24 mouse cellular contexts compared by ENCODE assay signal in genomic region chr8:125807905-125808310, GRCm38 (mm10).
DNase-seq lines count a peak whose midpoint lies in the region; ATAC-seq and TF ChIP-seq lines count a peak whose summit lies in the region.
"Had no signal": no experiment of that assay in that cellular context is flagged by ENCODE, and none has a peak within 500 bp of the region (broad histone marks: within the 10 kb centered on the region; RNA-seq: fewer than 3 reads in every experiment).

No protein-coding gene starts in this region.

- TF ChIP-seq CTCF in layer of hippocampus, adult 2 months (conservative IDR thresholded peaks at IDR 0.05): no peak

- 90% methylated on average over 12 of the region's 12 CpGs for WGBS in forebrain, embryonic 15.5 days

- peak; percentile 10 to 47 for DNase-seq in adrenal gland, adult (ENCODE audit: inconsistent age in 2 of 2, low spot score in 1 of 2)
- no peak for DNase-seq in adrenal gland, adult 8-10 months
- DNase-seq in layer of hippocampus, adult 2 months (ENCODE audit: low spot score in 2 of 2): no peak
- DNase-seq in layer of hippocampus, adult 8-10 months (ENCODE audit: low spot score in 2 of 2): no peak
- DNase-seq in cerebellum, adult 18-20 months: peak; percentile 61 to 65
- peak; percentile 55 to 60 for DNase-seq in cerebellum, postnatal 36 days
- no peak for DNase-seq in ovary, postnatal 10 days (ENCODE audit: low spot score)
- DNase-seq: adrenal gland, postnatal 14 days; embryo, embryonic 11 days; heart, adult 11 months; kidney, adult 8-10 months; kidney, postnatal 36 days; liver; lung, embryonic 14.5 days; midbrain, embryonic 14.5 days; right cerebral cortex, adult 18-20 months; thymus, postnatal 25 days had no signal

- no peak overlapping the region for H3K4me3 ChIP-seq in layer of hippocampus, adult 2 months
- H3K4me3 ChIP-seq in forebrain, embryonic 15.5 days: no peak overlapping the region
- H3K4me3 ChIP-seq: embryonic facial prominence, embryonic 15.5 days; forebrain, embryonic 10.5 days; myocyte; neural tube, embryonic 15.5 days had no signal

- peaks cover 3% of the 10 kb centered on the region; the same call in 1 of the 2 replicates for H3K36me3 ChIP-seq in forebrain, embryonic 15.5 days
- H3K36me3 ChIP-seq: embryonic facial prominence, embryonic 15.5 days; forebrain, embryonic 10.5 days had no signal

- H3K4me2 ChIP-seq in forebrain, embryonic 15.5 days (replicated peaks): no peak overlapping the region
- H3K4me2 ChIP-seq: embryonic facial prominence, embryonic 15.5 days; lung, embryonic 14.5 days; neural tube, embryonic 15.5 days had no signal

- no peaks in the 10 kb centered on the region for H3K4me1 ChIP-seq in forebrain, embryonic 15.5 days
- H3K4me1 ChIP-seq: embryonic facial prominence, embryonic 15.5 days had no signal

- no peak overlapping the region for H3K9ac ChIP-seq in forebrain, embryonic 15.5 days (replicated peaks)
- H3K9ac ChIP-seq: embryonic facial prominence, embryonic 15.5 days; lung, embryonic 14.5 days; neural tube, embryonic 15.5 days had no signal

- no peak for ATAC-seq in forebrain, embryonic 15.5 days (replicated peaks)
- ATAC-seq: CD4-positive, CD25-positive, alpha-beta regulatory T cell, adult 4 months had no signal

- H3K27me3 ChIP-seq in forebrain, embryonic 15.5 days: no peaks in the 10 kb centered on the region
- H3K27me3 ChIP-seq: embryonic facial prominence, embryonic 15.5 days; neural tube, embryonic 15.5 days had no signal

- H3K27ac ChIP-seq in layer of hippocampus, adult 2 months: peak overlapping the region; percentile 59
- H3K27ac ChIP-seq in forebrain, embryonic 15.5 days (replicated peaks): no peak overlapping the region
- H3K27ac ChIP-seq: embryonic facial prominence, embryonic 15.5 days; forebrain, embryonic 10.5 days; stomach, postnatal 0 days had no signal

- H3K9me3 ChIP-seq in forebrain, embryonic 15.5 days: no peaks in the 10 kb centered on the region
- H3K9me3 ChIP-seq: embryonic facial prominence, embryonic 15.5 days; forebrain, embryonic 10.5 days; neural tube, embryonic 15.5 days had no signal

Comparison
In these comparisons a context has a peak if more than half of its experiments do, and no peak if none do; other contexts are left out.
1. DNase-seq: peak in adrenal gland, adult (2 of 2), cerebellum, adult 18-20 months (2 of 2) and cerebellum, postnatal 36 days (2 of 2); none in adrenal gland, adult 8-10 months (single experiment), layer of hippocampus, adult 2 months (0 of 2), layer of hippocampus, adult 8-10 months (0 of 2) and ovary, postnatal 10 days (single experiment).